Mouse (Mus musculus): Measurements from ENCODE around the gene Shisa7. TPM values are rescaled to one million over a fixed set of nuclear protein-coding genes. Genes with fewer than 3 reads are reported as not detected.
A peak's percentile ranks its signal among the peaks of the same experiment; 100 is the strongest.
"Not testable (repeated sequence)": the region's sequence is repeated elsewhere in the genome, so short reads cannot be mapped to it uniquely, and the experiment has no call there.

The Shisa7 gene
- total RNA-seq, 1 experiment from 2014 or later = 2.9 TPM

GRCm38 (mm10) chr7:4844917-4845309 lies 417 bp upstream of the Shisa7 start:
- DNase-seq = peak; percentile 83

- peak; percentile 47 for DNase-seq
These were observed 772 bp downstream of the Shisa7 start for GRCm38 (mm10) chr7:4843604-4844244.

GRCm38 (mm10) chr7:4842634-4843131 lies 1.8 kb downstream of the Shisa7 start:
- peak; percentile 23 for DNase-seq

- no peak for DNase-seq
These were observed 2.4 kb downstream of the Shisa7 start for GRCm38 (mm10) chr7:4842077-4842476.

- no peak for DNase-seq
These were observed 6.9 kb downstream of the Shisa7 start for GRCm38 (mm10) chr7:4837639-4838038.

GRCm38 (mm10) chr7:4836351-4836792 lies 8.1 kb downstream of the Shisa7 start:
- DNase-seq = peak; percentile 83

- DNase-seq = no peak
These were observed 8.7 kb downstream of the Shisa7 start for GRCm38 (mm10) chr7:4835631-4836327.

GRCm38 (mm10) chr7:4830476-4830875 lies 14.0 kb downstream of the Shisa7 start:
- no peak for DNase-seq

- no peak for DNase-seq
These were observed 19.1 kb downstream of the Shisa7 start for GRCm38 (mm10) chr7:4825365-4825764.

GRCm38 (mm10) chr7:4822162-4822907 lies 22.2 kb downstream of the Shisa7 start:
- no peak for DNase-seq

- no peak for DNase-seq
These were observed 22.8 kb downstream of the Shisa7 start for GRCm38 (mm10) chr7:4821690-4822089.

GRCm38 (mm10) chr7:4820925-4821324 lies 23.6 kb downstream of the Shisa7 start:
- not testable (repeated sequence) for DNase-seq

GRCm38 (mm10) chr7:4816559-4816958 lies 27.9 kb downstream of the Shisa7 start:
- DNase-seq = no peak

- DNase-seq = no peak
These were observed 31.2 kb downstream of the Shisa7 start for GRCm38 (mm10) chr7:4813105-4813791.

- peak; percentile 99 for DNase-seq
These were observed 32.0 kb downstream of the Shisa7 start, which contains the start of gene Ube2s for GRCm38 (mm10) chr7:4812303-4813104. TSS of gene Ube2s (minus strand) at chr7:4812590.

- no peak for DNase-seq
These were observed 32.6 kb downstream of the Shisa7 start for GRCm38 (mm10) chr7:4811842-4812302.

GRCm38 (mm10) chr7:4811131-4811530 lies 33.4 kb downstream of the Shisa7 start:
- DNase-seq = not testable (repeated sequence)

- DNase-seq = peak; percentile 31
These were observed 37.8 kb downstream of the Shisa7 start for GRCm38 (mm10) chr7:4806716-4807115.

- no peak for DNase-seq
These were observed 42.2 kb downstream of the Shisa7 start for GRCm38 (mm10) chr7:4802247-4802646.

GRCm38 (mm10) chr7:4795767-4796433 lies 48.6 kb downstream of the Shisa7 start:
- peak; percentile 45 for DNase-seq

Data from adrenal gland, postnatal 14 days (tissue).